Mouse (Mus musculus) embryo, embryonic 10 days (tissue): ENCODE measurements around the gene Helz.
A peak's percentile ranks its signal among the peaks of the same experiment; 100 is the strongest.
"Not testable (repeated sequence)": the region's sequence is repeated elsewhere in the genome, so short reads cannot be mapped to it uniquely, and the experiment has no call there.

Experiments
- DNase-seq: peaks from one replicate; pipeline ENCODE4 v3.0.0-alpha.2; 2015; ENCODE audit warnings: low spot score

Gene Helz

GRCm38 (mm10) chr11:107547351-107548203, at the start of gene Helz:
Gene Helz, plus strand, starts transcription at chr11:107547930.
- peak; percentile 87 for DNase-seq

GRCm38 (mm10) chr11:107502801-107503200, 44.9 kb upstream of the Helz start:
- no peak for DNase-seq

GRCm38 (mm10) chr11:107504364-107504763, 43.4 kb upstream of the Helz start:
- DNase-seq: not testable (repeated sequence)

- peak; percentile 43 for DNase-seq
These were observed 41.5 kb upstream of the Helz start for GRCm38 (mm10) chr11:107506260-107506659.

- peak; percentile 57 for DNase-seq
These were observed 37.9 kb upstream of the Helz start for GRCm38 (mm10) chr11:107509631-107510338.

GRCm38 (mm10) chr11:107510362-107511269, 37.1 kb upstream of the Helz start:
- peak; percentile 58 for DNase-seq

- DNase-seq: peak; percentile 88
These were observed 35.8 kb upstream of the Helz start for GRCm38 (mm10) chr11:107511954-107512353.

GRCm38 (mm10) chr11:107513047-107513446, 34.7 kb upstream of the Helz start:
- no peak for DNase-seq

GRCm38 (mm10) chr11:107516387-107516786, 31.3 kb upstream of the Helz start:
- no peak for DNase-seq

GRCm38 (mm10) chr11:107518645-107519429, 28.9 kb upstream of the Helz start:
- no peak for DNase-seq

- no peak for DNase-seq
These were observed 26.6 kb upstream of the Helz start for GRCm38 (mm10) chr11:107521153-107521552.

- DNase-seq: no peak
These were observed 22.8 kb upstream of the Helz start for GRCm38 (mm10) chr11:107524966-107525365.

GRCm38 (mm10) chr11:107527632-107528031, 20.1 kb upstream of the Helz start:
- DNase-seq: no peak

GRCm38 (mm10) chr11:107529320-107529719, 18.4 kb upstream of the Helz start:
- DNase-seq: peak; percentile 49

GRCm38 (mm10) chr11:107531445-107531844, 16.3 kb upstream of the Helz start:
- no peak for DNase-seq

- no peak for DNase-seq
These were observed 15.5 kb upstream of the Helz start for GRCm38 (mm10) chr11:107532271-107532670.

- DNase-seq: no peak
These were observed 8.7 kb upstream of the Helz start for GRCm38 (mm10) chr11:107538994-107539393.

GRCm38 (mm10) chr11:107540339-107540738, 7.4 kb upstream of the Helz start:
- no peak for DNase-seq

- DNase-seq: no peak
These were observed 1.8 kb upstream of the Helz start for GRCm38 (mm10) chr11:107545747-107546476.

- peak; percentile 86 for DNase-seq
These were observed 946 bp upstream of the Helz start for GRCm38 (mm10) chr11:107546667-107547301.
